Mouse (Mus musculus) CH12.LX (cell line): ENCODE data around the gene Pnpla2. TPM values are rescaled to one million over a fixed set of nuclear protein-coding genes. Genes with fewer than 3 reads are reported as not detected.
A peak's percentile ranks its signal among the peaks of the same experiment; 100 is the strongest.
"Not testable (repeated sequence)": the region's sequence is repeated elsewhere in the genome, so short reads cannot be mapped to it uniquely, and the experiment has no call there.

ENCODE experiments used
- DNase-seq: peaks from one replicate; pipeline ENCODE4 v3.0.0-alpha.2; 2013; ENCODE audit errors: extremely low read depth
- H3K27ac ChIP-seq: 2 replicates; pipeline ENCODE4 v1.5.1; 2012; ENCODE audit warnings: low read depth, mild to moderate bottlenecking, control low read depth, moderate library complexity; ENCODE audit not compliant: insufficient read depth
- H3K27me3 ChIP-seq: replicated peaks from 2 replicates; pipeline ENCODE3; 2012; ENCODE audit warnings: inconsistent platforms
- H3K36me3 ChIP-seq, 2 experiments: replicated peaks in 1 of 2; 2 replicates each; pipeline versions ENCODE3 to v1.6.1; 2012; ENCODE audit warnings: inconsistent platforms in 1 of 2, low read length in 1 of 2, mild to moderate bottlenecking in 1 of 2, mixed read lengths in 1 of 2, moderate library complexity in 1 of 2; ENCODE audit not compliant: control insufficient read depth in 1 of 2, insufficient read depth in 1 of 2
- H3K4me1 ChIP-seq, 2 experiments: 2 replicates each; pipeline ENCODE4 v1.6.1; 2012; ENCODE audit warnings: inconsistent platforms in 1 of 2, moderate library complexity in 1 of 2; ENCODE audit not compliant: insufficient read depth in 2 of 2, control insufficient read depth in 1 of 2
- H3K4me2 ChIP-seq: 2 replicates; pipeline ENCODE4 v1.6.1; 2012; ENCODE audit warnings: low read depth, mild to moderate bottlenecking, control low read depth; ENCODE audit not compliant: poor library complexity, insufficient read depth, severe bottlenecking
- H3K4me3 ChIP-seq, 3 experiments: fragments of 150-350 bp in 1 of 3; sonication (generic) in 1 of 3; replicated peaks in 1 of 3; 2 replicates each; pipeline versions ENCODE3 to v1.5.1; 2011 to 2012; ENCODE audit warnings: low read depth in 2 of 3, low read length in 2 of 3, mild to moderate bottlenecking in 2 of 3, moderate library complexity in 2 of 3, control low read depth in 1 of 3, improper control_type of control experiment in 1 of 3, inconsistent platforms in 1 of 3, mixed read lengths in 1 of 3; ENCODE audit not compliant: poor library complexity in 1 of 3
- H3K79me2 ChIP-seq: replicated peaks from 2 replicates; pipeline ENCODE4 v1.6.1; 2012; ENCODE audit warnings: mild to moderate bottlenecking, moderate library complexity; ENCODE audit not compliant: control insufficient read depth, poor library complexity, insufficient read depth, severe bottlenecking; ENCODE audit errors: extremely low read depth
- H3K9ac ChIP-seq: 2 replicates; pipeline ENCODE4 v1.6.1; 2012; ENCODE audit warnings: low read depth, mild to moderate bottlenecking, control low read depth, moderate library complexity; ENCODE audit not compliant: insufficient read depth
- H3K9me3 ChIP-seq: replicated peaks from 2 replicates; pipeline ENCODE3; 2012; ENCODE audit warnings: low read length, inconsistent platforms, mixed read lengths
- E2F4 ChIP-seq: IDR thresholded peaks from 2 replicates; pipeline ENCODE4 v1.6.1; 2011; ENCODE audit warnings: low read depth, low read length, improper control_type of control experiment; ENCODE audit not compliant: insufficient replicate concordance
- ELF1 ChIP-seq: IDR thresholded peaks from 2 replicates; pipeline ENCODE4 v1.6.1; 2014; ENCODE audit warnings: low read depth, mild to moderate bottlenecking, inconsistent platforms, low read length, improper control_type of control experiment
- GABPA ChIP-seq: IDR thresholded peaks from 2 replicates; pipeline ENCODE4 v1.6.1; 2012; ENCODE audit warnings: low read depth, low read length, improper control_type of control experiment, inconsistent platforms; ENCODE audit not compliant: insufficient replicate concordance
- HCFC1 ChIP-seq: IDR thresholded peaks from 2 replicates; pipeline ENCODE4 v1.6.1; 2012; ENCODE audit warnings: low read depth, mild to moderate bottlenecking, inconsistent platforms, low read length, improper control_type of control experiment
- IRF4 ChIP-seq: IDR thresholded peaks from 2 replicates; pipeline ENCODE4 v1.6.1; 2014; ENCODE audit warnings: low read depth, mild to moderate bottlenecking, inconsistent platforms, low read length, improper control_type of control experiment
- JUND ChIP-seq: conservative IDR thresholded peaks from 2 replicates; pipeline ENCODE4 v1.6.1; 2011; ENCODE audit warnings: low read depth, low read length, improper control_type of control experiment
- KAT2A ChIP-seq: IDR thresholded peaks from 2 replicates; pipeline ENCODE4 v1.6.1; 2012; ENCODE audit warnings: low read length, improper control_type of control experiment, inconsistent platforms; ENCODE audit not compliant: insufficient replicate concordance
- MAX ChIP-seq: IDR thresholded peaks from 2 replicates; pipeline ENCODE4 v1.6.1; 2011; ENCODE audit warnings: low read length, improper control_type of control experiment
- MEF2A ChIP-seq: IDR thresholded peaks from 2 replicates; pipeline ENCODE4 v1.6.1; 2014; ENCODE audit warnings: low read depth, mild to moderate bottlenecking, inconsistent platforms, low read length, improper control_type of control experiment, borderline replicate concordance
- MXI1 ChIP-seq: IDR thresholded peaks from 2 replicates; pipeline ENCODE4 v1.6.1; 2011; ENCODE audit warnings: mild to moderate bottlenecking, low read depth, low read length, improper control_type of control experiment
- MYC ChIP-seq: IDR thresholded peaks from 2 replicates; pipeline ENCODE4 v1.6.1; 2011; ENCODE audit warnings: low read depth, mild to moderate bottlenecking, improper control_type of control experiment, low read length
- NELFE ChIP-seq: IDR thresholded peaks from 2 replicates; pipeline ENCODE4 v1.6.1; 2011; ENCODE audit warnings: low read depth, low read length, improper control_type of control experiment
- NRF1 ChIP-seq: IDR thresholded peaks from 2 replicates; pipeline ENCODE4 v1.6.1; 2014; ENCODE audit warnings: low read depth, mild to moderate bottlenecking, inconsistent platforms, low read length, improper control_type of control experiment, moderate library complexity
- POLR2A ChIP-seq: IDR thresholded peaks from 2 replicates; pipeline ENCODE4 v1.6.1; 2011; ENCODE audit warnings: low read depth, mild to moderate bottlenecking, improper control_type of control experiment, low read length
- POLR2AphosphoS2 ChIP-seq: IDR thresholded peaks from 2 replicates; pipeline ENCODE4 v1.6.1; 2011; ENCODE audit warnings: low read depth, low read length, improper control_type of control experiment
- RCOR1 ChIP-seq: conservative IDR thresholded peaks from 2 replicates; pipeline ENCODE4 v1.6.1; 2012; ENCODE audit warnings: low read depth, mild to moderate bottlenecking, inconsistent platforms, low read length, improper control_type of control experiment
- SIN3A ChIP-seq: IDR thresholded peaks from 2 replicates; pipeline ENCODE4 v1.6.1; 2012; ENCODE audit warnings: low read length, improper control_type of control experiment, inconsistent platforms
- TBP ChIP-seq: conservative IDR thresholded peaks from 2 replicates; pipeline ENCODE4 v1.6.1; 2011; ENCODE audit warnings: low read depth, low read length, improper control_type of control experiment
- TCF12 ChIP-seq: IDR thresholded peaks from 2 replicates; pipeline ENCODE4 v1.6.1; 2014; ENCODE audit warnings: low read depth, mild to moderate bottlenecking, inconsistent platforms, low read length, improper control_type of control experiment
- ZMIZ1 ChIP-seq: IDR thresholded peaks from 2 replicates; pipeline ENCODE4 v1.6.1; 2012; ENCODE audit warnings: low read depth, mild to moderate bottlenecking, inconsistent platforms, low read length, improper control_type of control experiment
- ZNF384 ChIP-seq: IDR thresholded peaks from 2 replicates; pipeline ENCODE4 v1.6.1; 2012; ENCODE audit warnings: low read depth, low read length, improper control_type of control experiment, inconsistent platforms
- dilution Hi-C: fragments of 300-500 bp; cut with MboI; formaldehyde crosslinking; loops from 2 replicates; pipeline ENCODE4 v1.14.3; 2020; ENCODE audit warnings: low sequenced_read_pairs; ENCODE audit not compliant: extremely low pct_unique_long_range_greater_than_20kb, extremely low pct_ligation_motif_present
- in situ Hi-C: fragments of 300-500 bp; cut with MboI; formaldehyde crosslinking; loops from 3 replicates; pipeline ENCODE4 v1.14.3; 2019; ENCODE audit warnings: low sequenced_read_pairs, low pct_ligation_motif_present, low pct_unique_long_range_greater_than_20kb, mixed read lengths
- polyA plus RNA-seq: library from polyadenylated mRNA; unstranded; fragments of >175 nt; gene quantifications from 2 replicates; pipeline ENCODE4 v1.2.1, GENCODE M21; 2012; ENCODE audit warnings: low read depth; ENCODE audit not compliant: insufficient read length
- total RNA-seq, 2 experiments: library from RNA; depleted of rRNA; stranded (reverse); fragments of 300-350 nt in 1 of 2; fragments of >200 nt in 1 of 2; gene quantifications; 2 replicates each; pipeline ENCODE4 v1.2.3; 2012 to 2014

Pnpla2 gene
- total and polyA plus RNA-seq, 3 experiments, result 2.8 to 29.6 (median 11.7) TPM

GRCm38 (mm10) chr7:141443828-141444237, 11.2 kb upstream of the Pnpla2 start, which contains the start of gene Pidd1:
Pidd1 (minus strand) TSS chr7:141444025.
- H3K4me1 ChIP-seq, result peaks cover 17 to 48% of the 10 kb centered on the region in 2 experiments
- TF ChIP-seq MAX (peak; percentile 44; the same call in 1 of the 2 replicates), ELF1 (peak; percentile 89), JUND (no peak), SIN3A (peak; percentile 89; the same call in 1 of the 2 replicates), RCOR1 (no peak), MYC (peak; percentile 45; the same call in 1 of the 2 replicates), KAT2A (0 out of 2 replicates have a peak, but pooled peaks have one; percentile 73), POLR2A (peak; percentile 84), ZMIZ1 (peak; percentile 91), MXI1 (peak; percentile 86; the same call in 1 of the 2 replicates), E2F4 (peak; percentile 96), NELFE (peak; percentile 70; the same call in 1 of the 2 replicates), HCFC1 (peak; percentile 57), TCF12 (peak; percentile 80), POLR2AphosphoS2 (peak; percentile 62; the same call in 1 of the 2 replicates), MEF2A (no peak; the same call in 1 of the 2 replicates), GABPA (no peak), TBP (peak; percentile 79), NRF1 (no peak), IRF4 (0 out of 2 replicates have a peak, but pooled peaks have one; percentile 14)
- in situ Hi-C loops, result no loop called here
- peak within 1 kb of the TSS; percentile 97 for H3K4me2 ChIP-seq
- DNase-seq, result peak; percentile 67
- no peaks in the 10 kb centered on the region for H3K9me3 ChIP-seq
- H3K9ac ChIP-seq, result peak within 1 kb of the TSS; percentile 93
- dilution Hi-C loops, result no loop called here
- peak within 1 kb of the TSS; percentile 36 for H3K27ac ChIP-seq
- H3K36me3 ChIP-seq, result peaks cover 36 to 47% of the 10 kb centered on the region in 2 experiments
- no peaks in the 10 kb centered on the region for H3K27me3 ChIP-seq
- H3K79me2 ChIP-seq, result peaks cover 23% of the 10 kb centered on the region
- peak within 1 kb of the TSS; percentile 64 to 91 (median 67) for H3K4me3 ChIP-seq

- Histone ChIP-seq H3K79me2 (peaks cover 30% of the 10 kb centered on the region), H3K4me2 (peak overlapping the region; percentile 57), H3K4me3 (peak overlapping the region in 2 of 3 experiments; percentile 71 to 97), H3K4me1 (peaks cover 10 to 56% of the 10 kb centered on the region in 2 experiments), H3K36me3 (peaks cover 33 to 44% of the 10 kb centered on the region in 2 experiments), H3K9ac (peak overlapping the region; percentile 67; the same call in 1 of the 2 replicates)
- H3K9me3 ChIP-seq, DNase-seq, H3K27ac ChIP-seq, H3K27me3 ChIP-seq, dilution Hi-C loops, in situ Hi-C loops: not testable (repeated sequence)
- TF ChIP-seq ZNF384, result peak; percentile 70
Observed at GRCm38 (mm10) chr7:141446374-141446773, 8.6 kb upstream of the Pnpla2 start.
